In genomic region chr3:53413959-53414358, GRCm38 (mm10) we compare ENCODE assay signal across 18 mouse cellular contexts. TPM values are rescaled to one million over a fixed set of nuclear protein-coding genes. Genes with fewer than 3 reads are reported as not detected.
DNase-seq lines count a peak whose midpoint lies in the region; ATAC-seq and TF ChIP-seq lines count a peak whose summit lies in the region.
"Had no signal": no experiment of that assay in that cellular context is flagged by ENCODE, and none has a peak within 500 bp of the region (broad histone marks: within the 10 kb centered on the region; RNA-seq: fewer than 3 reads in every experiment).

No protein-coding gene starts in this region.

- H3K27me3 ChIP-seq in heart, embryonic 12.5 days (replicated peaks), result no peaks in the 10 kb centered on the region
- H3K27me3 ChIP-seq in lung, embryonic 14.5 days (ENCODE audit: insufficient read depth, low read length), result no peaks in the 10 kb centered on the region
- H3K27me3 ChIP-seq in kidney, postnatal 0 days (ENCODE audit: insufficient read depth, low read length), result no peaks in the 10 kb centered on the region
- H3K27me3 ChIP-seq: heart, embryonic 15.5 days; liver, embryonic 15.5 days; neural tube, embryonic 13.5 days had no signal

- H3K4me1 ChIP-seq in heart, embryonic 12.5 days (replicated peaks), result peaks cover 14% of the 10 kb centered on the region
- H3K4me1 ChIP-seq in lung, embryonic 14.5 days (ENCODE audit: insufficient read depth), result no peaks in the 10 kb centered on the region
- 0 out of 2 replicates have a peak, but pooled peaks cover 2% of the 10 kb centered on the region for H3K4me1 ChIP-seq in kidney, postnatal 0 days (replicated peaks; ENCODE audit: insufficient read depth, low read length)
- H3K4me1 ChIP-seq: liver, embryonic 15.5 days had no signal

- TF ChIP-seq CTCF in lung, embryonic 14.5 days (IDR thresholded peaks at IDR 0.05; ENCODE audit: low read depth), result no peak
- TF ChIP-seq CTCF in kidney, postnatal 0 days (IDR thresholded peaks at IDR 0.05; ENCODE audit: low read depth), result no peak

- no peak overlapping the region for H3K27ac ChIP-seq in heart, embryonic 12.5 days (ENCODE audit: poor library complexity, severe bottlenecking)
- H3K27ac ChIP-seq in lung, embryonic 14.5 days (ENCODE audit: low read depth), result no peak overlapping the region
- no peak overlapping the region for H3K27ac ChIP-seq in kidney, postnatal 0 days
- H3K27ac ChIP-seq: heart, embryonic 15.5 days; hindbrain, embryonic 12.5 days; liver, embryonic 15.5 days; neural tube, embryonic 13.5 days had no signal

- H3K4me2 ChIP-seq in heart, embryonic 12.5 days, result no peak overlapping the region
- H3K4me2 ChIP-seq in lung, embryonic 14.5 days, result no peak overlapping the region
- no peak overlapping the region for H3K4me2 ChIP-seq in kidney, postnatal 0 days (ENCODE audit: low read length)
- H3K4me2 ChIP-seq: heart, embryonic 15.5 days; hindbrain, embryonic 12.5 days; liver, embryonic 15.5 days; neural tube, embryonic 13.5 days had no signal

- no peak overlapping the region for H3K4me3 ChIP-seq in heart, embryonic 12.5 days
- no peak overlapping the region for H3K4me3 ChIP-seq in lung, embryonic 14.5 days (ENCODE audit: low read depth, low read length)
- H3K4me3 ChIP-seq in kidney, postnatal 0 days (replicated peaks; ENCODE audit: low read depth, low read length), result no peak overlapping the region
- H3K4me3 ChIP-seq: heart, embryonic 15.5 days; hindbrain, embryonic 12.5 days; liver, embryonic 15.5 days; neural tube, embryonic 13.5 days had no signal

- peak; percentile 11 for DNase-seq in heart, postnatal 4 days
- peak; percentile 82 for DNase-seq in lung, embryonic 14.5 days
- DNase-seq in lung, postnatal 25 days (ENCODE audit: low spot score), result no peak
- DNase-seq in kidney, postnatal 0 days (ENCODE audit: low spot score), result peak; percentile 47
- peak; percentile 19 to 34 for DNase-seq in lung, postnatal 4 days
- no peak for DNase-seq in cerebellum, adult 18-20 months
- DNase-seq in retina, embryonic 14.5 days (ENCODE audit: low spot score), result no peak
- DNase-seq: adrenal gland, postnatal 25 days; forebrain, postnatal 0 days; layer of hippocampus, postnatal 36 days; left cerebral cortex, postnatal 4 days; thymus, postnatal 14 days had no signal

- H3K9ac ChIP-seq in heart, embryonic 12.5 days, result no peak overlapping the region
- no peak overlapping the region for H3K9ac ChIP-seq in lung, embryonic 14.5 days
- no peak overlapping the region for H3K9ac ChIP-seq in kidney, postnatal 0 days (ENCODE audit: low read depth, low read length)
- H3K9ac ChIP-seq: forebrain, postnatal 0 days; heart, embryonic 15.5 days; hindbrain, embryonic 12.5 days; liver, embryonic 15.5 days; neural tube, embryonic 13.5 days had no signal

- no peak for ATAC-seq in heart, embryonic 12.5 days (ENCODE audit: insufficient number of reproducible peaks, low FRiP score)
- peak; percentile 31; the same call in 1 of the 2 replicates for ATAC-seq in lung, embryonic 14.5 days (ENCODE audit: insufficient read depth)
- ATAC-seq in kidney, postnatal 0 days (replicated peaks; ENCODE audit: low FRiP score, low read depth), result no peak
- ATAC-seq: forebrain, postnatal 0 days had no signal

- no peaks in the 10 kb centered on the region for H3K9me3 ChIP-seq in heart, embryonic 12.5 days (replicated peaks)
- no peaks in the 10 kb centered on the region for H3K9me3 ChIP-seq in lung, embryonic 14.5 days (ENCODE audit: low read depth, low read length)
- H3K9me3 ChIP-seq in kidney, postnatal 0 days (replicated peaks; ENCODE audit: low read length), result no peaks in the 10 kb centered on the region
- H3K9me3 ChIP-seq: G1E; heart, embryonic 15.5 days; hindbrain, embryonic 12.5 days; liver, embryonic 15.5 days; neural tube, embryonic 13.5 days had no signal

- 43% methylated on average over 3 of the region's 3 CpGs for WGBS in heart, embryonic 12.5 days
- whole genome bisulfite sequencing in lung, embryonic 14.5 days, result 29% methylated on average over 3 of the region's 3 CpGs
- 40% methylated on average over 3 of the region's 3 CpGs for WGBS in kidney, postnatal 0 days

- no peaks in the 10 kb centered on the region for H3K36me3 ChIP-seq in heart, embryonic 12.5 days
- no peaks in the 10 kb centered on the region for H3K36me3 ChIP-seq in lung, embryonic 14.5 days (ENCODE audit: insufficient read depth)
- H3K36me3 ChIP-seq in kidney, postnatal 0 days (ENCODE audit: insufficient read depth, low read length), result no peaks in the 10 kb centered on the region
- H3K36me3 ChIP-seq: G1E; heart, embryonic 15.5 days; hindbrain, embryonic 12.5 days; liver, embryonic 15.5 days; neural tube, embryonic 13.5 days had no signal

RNA-seq across cellular contexts. Expression of gene Nhlrc3, which starts 49.2 kb away (rescaled TPM):
- total RNA-seq in heart, postnatal 4 days (2021), result 1 to 10 TPM; 9.7 TPM
- polyA plus RNA-seq in heart, embryonic 12.5 days (2016; fragmentation: Nextera tagmentation; extraction: Ambion mirVana), result 9.2 and 9.7 TPM in 2 replicates
- 7.9 and 8.5 TPM in 2 replicates for polyA plus RNA-seq in lung, embryonic 14.5 days (2014; fragmentation: Nextera tagmentation; extraction: Ambion mirVana)
- polyA plus RNA-seq in kidney, postnatal 0 days (2015; fragmentation: Nextera tagmentation; extraction: Ambion mirVana), result 8.3 and 10.4 TPM in 2 replicates

RNA-seq across cellular contexts. Expression of gene Proser1, which starts 49.5 kb away (rescaled TPM):
- total RNA-seq in heart, postnatal 4 days (2021), result 10 to 100 TPM; 15.5 to 16.7 TPM
- polyA plus RNA-seq in heart, embryonic 12.5 days (2016; fragmentation: Nextera tagmentation; extraction: Ambion mirVana), result 15.3 and 19.6 TPM in 2 replicates
- polyA plus RNA-seq in lung, embryonic 14.5 days (2014; fragmentation: Nextera tagmentation; extraction: Ambion mirVana), result 20.2 and 21.9 TPM in 2 replicates
- polyA plus RNA-seq in kidney, postnatal 0 days (2015; fragmentation: Nextera tagmentation; extraction: Ambion mirVana), result 14.8 and 15.8 TPM in 2 replicates

Comparison
In these comparisons a context has a peak if more than half of its experiments do, and no peak if none do; other contexts are left out.
1. DNase-seq: peak in heart, postnatal 4 days (single experiment), lung, embryonic 14.5 days (single experiment), kidney, postnatal 0 days (single experiment) and lung, postnatal 4 days (2 of 2); none in lung, postnatal 25 days (single experiment), cerebellum, adult 18-20 months (0 of 2) and retina, embryonic 14.5 days (single experiment).